Mouse (Mus musculus): ENCODE data around the gene B2m. TPM values are rescaled to one million over a fixed set of nuclear protein-coding genes. Genes with fewer than 3 reads are reported as not detected.
A peak's percentile ranks its signal among the peaks of the same experiment; 100 is the strongest.

The B2m gene
- polyA plus RNA-seq, 1 experiment from 2014 or later: 124 TPM

DNA sequence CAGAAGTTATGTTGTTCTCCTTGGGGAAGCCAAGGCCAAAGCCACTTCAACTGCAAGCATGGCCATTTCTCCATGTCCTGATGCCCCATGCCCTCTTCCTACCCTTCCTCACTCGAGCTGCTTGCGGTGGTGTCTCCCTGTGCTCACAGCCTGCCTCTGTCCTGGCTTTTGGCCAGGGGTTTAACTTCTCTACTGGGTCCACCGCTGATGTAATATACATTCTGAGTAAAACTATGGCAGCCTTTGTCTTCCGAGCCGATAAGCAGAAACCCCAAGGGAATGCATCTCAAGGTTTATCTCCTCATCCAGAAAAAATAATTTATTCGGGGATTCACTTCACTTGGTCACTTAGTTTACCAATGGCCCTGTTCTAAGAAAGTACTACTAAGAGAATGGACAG is 799 bp upstream of the B2m start:
- Histone ChIP-seq H3K27ac (ENCODE audit: low read depth, low read length) (no peak overlapping the region), H3K4me3 (ENCODE audit: low read depth, low read length) (no peak overlapping the region), H3K9me3 (ENCODE audit: control insufficient read depth, low read length) (no peaks in the 10 kb centered on the region), H3K4me1 (ENCODE audit: control insufficient read depth, insufficient read depth, low read length) (peaks cover 2% of the 10 kb centered on the region; the same call in 1 of the 2 replicates), H3K27me3 (ENCODE audit: control insufficient read depth, insufficient read depth, low read length) (no peaks in the 10 kb centered on the region), H3K4me2 (no peak overlapping the region), H3K36me3 (ENCODE audit: control insufficient read depth, insufficient read depth, low read length) (no peaks in the 10 kb centered on the region), H3K9ac (ENCODE audit: low read length) (no peak overlapping the region)
- ATAC-seq (ENCODE audit: low FRiP score): no peak
- WGBS: 74% methylated on average over 6 of the region's 6 CpGs
- no peak for DNase-seq (ENCODE audit: low spot score, missing footprints)

GRCm38 (mm10) chr2:122148242-122148917 is 894 bp downstream of the B2m start:
- Histone ChIP-seq H3K27me3 (ENCODE audit: control insufficient read depth, insufficient read depth, low read length) (no peaks in the 10 kb centered on the region), H3K4me3 (ENCODE audit: low read depth, low read length) (peak overlapping the region; percentile 67), H3K9me3 (ENCODE audit: control insufficient read depth, low read length) (no peaks in the 10 kb centered on the region), H3K4me2 (peak overlapping the region; percentile 79), H3K4me1 (ENCODE audit: control insufficient read depth, insufficient read depth, low read length) (peaks cover 2% of the 10 kb centered on the region; the same call in 1 of the 2 replicates), H3K27ac (ENCODE audit: low read depth, low read length) (no peak overlapping the region), H3K36me3 (ENCODE audit: control insufficient read depth, insufficient read depth, low read length) (no peaks in the 10 kb centered on the region), H3K9ac (ENCODE audit: low read length) (peak overlapping the region; percentile 82)
- WGBS: 39% methylated on average over 18 of the region's 18 CpGs
- DNase-seq (ENCODE audit: low spot score, missing footprints) (peak; percentile 91), ATAC-seq (ENCODE audit: low FRiP score) (no peak; the same call in 1 of the 2 replicates)

GRCm38 (mm10) chr2:122149316-122149715 is 1.8 kb downstream of the B2m start:
- ATAC-seq (ENCODE audit: low FRiP score): no peak
- H3K4me1 ChIP-seq (ENCODE audit: control insufficient read depth, insufficient read depth, low read length): peaks cover 2% of the 10 kb centered on the region; the same call in 1 of the 2 replicates
- H3K27me3 ChIP-seq (ENCODE audit: control insufficient read depth, insufficient read depth, low read length): no peaks in the 10 kb centered on the region
- H3K4me2 ChIP-seq: no peak overlapping the region
- DNase-seq (ENCODE audit: low spot score, missing footprints): peak; percentile 44
- no peaks in the 10 kb centered on the region for H3K36me3 ChIP-seq (ENCODE audit: control insufficient read depth, insufficient read depth, low read length)
- no peaks in the 10 kb centered on the region for H3K9me3 ChIP-seq (ENCODE audit: control insufficient read depth, low read length)
- no peak overlapping the region for H3K9ac ChIP-seq (ENCODE audit: low read length)
- H3K27ac ChIP-seq (ENCODE audit: low read depth, low read length): no peak overlapping the region
- WGBS: 88% methylated on average over 6 of the region's 6 CpGs
- H3K4me3 ChIP-seq (ENCODE audit: low read depth, low read length): no peak overlapping the region

- ATAC-seq (ENCODE audit: low FRiP score): no peak
- no peaks in the 10 kb centered on the region for H3K36me3 ChIP-seq (ENCODE audit: control insufficient read depth, insufficient read depth, low read length)
- 77% methylated on average over 3 of the region's 3 CpGs for WGBS
These were observed 2.2 kb downstream of the B2m start for GRCm38 (mm10) chr2:122149716-122150115.

GRCm38 (mm10) chr2:122151221-122151620 is 3.7 kb downstream of the B2m start:
- H3K27ac ChIP-seq (ENCODE audit: low read depth, low read length): no peak overlapping the region
- H3K4me2 ChIP-seq: no peak overlapping the region
- WGBS: 88% methylated on average over 1 of the region's 1 CpGs
- H3K4me3 ChIP-seq (ENCODE audit: low read depth, low read length): no peak overlapping the region
- no peaks in the 10 kb centered on the region for H3K9me3 ChIP-seq (ENCODE audit: control insufficient read depth, low read length)
- H3K4me1 ChIP-seq (ENCODE audit: control insufficient read depth, insufficient read depth, low read length): peaks cover 2% of the 10 kb centered on the region; the same call in 1 of the 2 replicates
- DNase-seq (ENCODE audit: low spot score, missing footprints) (no peak), ATAC-seq (ENCODE audit: low FRiP score) (no peak)
- H3K9ac ChIP-seq (ENCODE audit: low read length): no peak overlapping the region
- no peaks in the 10 kb centered on the region for H3K27me3 ChIP-seq (ENCODE audit: control insufficient read depth, insufficient read depth, low read length)
- H3K36me3 ChIP-seq (ENCODE audit: control insufficient read depth, insufficient read depth, low read length): no peaks in the 10 kb centered on the region

More at GRCm38 (mm10) chr2:122149716-122150115, 2.2 kb downstream of the B2m start:
- Histone ChIP-seq H3K9me3 (ENCODE audit: control insufficient read depth, low read length) (no peaks in the 10 kb centered on the region), H3K4me3 (ENCODE audit: low read depth, low read length) (no peak overlapping the region), H3K4me2 (no peak overlapping the region), H3K9ac (ENCODE audit: low read length) (no peak overlapping the region), H3K27ac (ENCODE audit: low read depth, low read length) (no peak overlapping the region), H3K4me1 (ENCODE audit: control insufficient read depth, insufficient read depth, low read length) (peaks cover 2% of the 10 kb centered on the region; the same call in 1 of the 2 replicates), H3K27me3 (ENCODE audit: control insufficient read depth, insufficient read depth, low read length) (no peaks in the 10 kb centered on the region)
- peak; percentile 62 for DNase-seq (ENCODE audit: low spot score, missing footprints)

DNA sequence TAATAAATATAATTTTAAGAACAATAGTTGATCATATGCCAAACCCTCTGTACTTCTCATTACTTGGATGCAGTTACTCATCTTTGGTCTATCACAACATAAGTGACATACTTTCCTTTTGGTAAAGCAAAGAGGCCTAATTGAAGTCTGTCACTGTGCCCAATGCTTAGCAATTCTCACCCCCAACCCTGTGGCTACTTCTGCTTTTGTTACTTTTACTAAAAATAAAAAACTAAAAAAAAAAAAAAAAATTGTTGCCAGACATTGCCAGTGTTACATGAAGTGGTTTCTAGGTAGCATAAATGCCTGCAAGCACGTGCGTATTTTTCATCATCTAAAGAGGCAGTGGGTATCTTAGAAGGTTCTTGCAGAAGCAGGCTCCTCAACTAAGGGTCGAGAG is 5.4 kb downstream of the B2m start:
- Histone ChIP-seq H3K27me3 (ENCODE audit: control insufficient read depth, insufficient read depth, low read length) (no peaks in the 10 kb centered on the region), H3K4me1 (ENCODE audit: control insufficient read depth, insufficient read depth, low read length) (peaks cover 2% of the 10 kb centered on the region; the same call in 1 of the 2 replicates), H3K27ac (ENCODE audit: low read depth, low read length) (no peak overlapping the region), H3K4me3 (ENCODE audit: low read depth, low read length) (no peak overlapping the region), H3K4me2 (no peak overlapping the region), H3K36me3 (ENCODE audit: control insufficient read depth, insufficient read depth, low read length) (no peaks in the 10 kb centered on the region), H3K9ac (ENCODE audit: low read length) (no peak overlapping the region), H3K9me3 (ENCODE audit: control insufficient read depth, low read length) (no peaks in the 10 kb centered on the region)
- ATAC-seq (ENCODE audit: low FRiP score): no peak
- DNase-seq (ENCODE audit: low spot score, missing footprints): no peak
- WGBS: 82% methylated on average over 3 of the region's 3 CpGs

DNA sequence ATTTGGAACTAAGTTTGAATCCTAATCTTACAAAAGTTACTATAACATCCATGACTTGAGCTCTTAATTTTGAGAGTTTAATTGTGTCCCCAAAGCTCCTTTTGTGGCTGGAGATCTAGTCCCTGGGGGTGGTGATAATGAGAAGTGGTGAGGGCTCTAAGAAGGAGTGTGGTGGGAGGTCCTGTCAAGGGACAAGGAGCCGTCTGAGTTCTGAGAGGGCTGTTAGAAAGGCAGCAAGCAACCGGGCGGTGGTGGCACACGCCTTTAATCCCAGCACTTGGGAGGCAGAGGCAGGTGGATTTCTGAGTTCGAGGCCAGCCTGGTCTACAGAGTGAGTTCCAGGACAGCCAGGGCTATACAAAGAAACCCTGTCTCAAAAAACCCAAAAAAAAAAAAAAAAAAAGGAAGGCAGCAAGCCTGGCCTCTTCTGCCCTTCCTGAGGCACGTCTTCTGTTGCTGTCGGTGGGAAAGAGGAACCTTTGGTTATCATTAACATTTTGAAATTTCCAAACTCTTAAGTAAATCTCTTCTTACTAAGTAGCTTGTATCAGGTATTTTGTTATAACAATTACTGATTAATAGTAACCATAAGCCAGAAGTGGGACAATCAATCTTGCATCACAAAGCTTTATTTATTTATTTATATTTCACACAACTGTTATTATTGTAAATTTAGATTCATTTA is 6.3 kb downstream of the B2m start:
- H3K27ac ChIP-seq (ENCODE audit: low read depth, low read length): no peak overlapping the region
- DNase-seq (ENCODE audit: low spot score, missing footprints) (peak; percentile 23), ATAC-seq (ENCODE audit: low FRiP score) (no peak)
- H3K4me1 ChIP-seq (ENCODE audit: control insufficient read depth, insufficient read depth, low read length): peaks cover 3% of the 10 kb centered on the region; the same call in 1 of the 2 replicates
- H3K4me2 ChIP-seq: no peak overlapping the region
- no peak overlapping the region for H3K9ac ChIP-seq (ENCODE audit: low read length)
- H3K36me3 ChIP-seq (ENCODE audit: control insufficient read depth, insufficient read depth, low read length): no peaks in the 10 kb centered on the region
- H3K4me3 ChIP-seq (ENCODE audit: low read depth, low read length): no peak overlapping the region
- no peaks in the 10 kb centered on the region for H3K27me3 ChIP-seq (ENCODE audit: control insufficient read depth, insufficient read depth, low read length)
- WGBS: 83% methylated on average over 7 of the region's 7 CpGs
- no peaks in the 10 kb centered on the region for H3K9me3 ChIP-seq (ENCODE audit: control insufficient read depth, low read length)

DNA sequence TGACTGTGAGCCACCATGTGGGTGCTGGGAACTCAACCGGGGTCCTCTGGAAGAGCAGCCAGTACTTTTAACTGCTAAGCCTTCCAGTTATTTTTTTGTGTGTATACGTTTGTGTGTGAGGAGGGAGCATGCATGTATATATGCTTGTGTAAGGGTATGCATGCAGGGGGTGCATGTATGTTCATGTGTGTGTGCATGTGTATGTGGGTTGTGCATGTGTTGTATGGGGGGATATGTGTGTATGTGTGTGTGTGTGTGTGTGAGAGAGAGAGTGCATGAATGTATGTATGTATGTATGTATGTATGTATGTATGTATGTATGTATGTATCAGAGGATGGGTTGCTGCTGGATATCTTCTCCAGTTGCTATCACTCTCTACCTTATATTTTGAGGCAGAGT is 7.0 kb downstream of the B2m start:
- no peak overlapping the region for H3K9ac ChIP-seq (ENCODE audit: low read length)
- H3K27ac ChIP-seq (ENCODE audit: low read depth, low read length): no peak overlapping the region
- no peak overlapping the region for H3K4me3 ChIP-seq (ENCODE audit: low read depth, low read length)
- 0 out of 2 replicates have a peak, but pooled peaks cover 3% of the 10 kb centered on the region for H3K4me1 ChIP-seq (ENCODE audit: control insufficient read depth, insufficient read depth, low read length)
- H3K9me3 ChIP-seq (ENCODE audit: control insufficient read depth, low read length): no peaks in the 10 kb centered on the region
- WGBS: 98% methylated on average over 2 of the region's 2 CpGs
- H3K27me3 ChIP-seq (ENCODE audit: control insufficient read depth, insufficient read depth, low read length): no peaks in the 10 kb centered on the region
- no peaks in the 10 kb centered on the region for H3K36me3 ChIP-seq (ENCODE audit: control insufficient read depth, insufficient read depth, low read length)
- DNase-seq (ENCODE audit: low spot score, missing footprints) (no peak), ATAC-seq (ENCODE audit: low FRiP score) (no peak)
- H3K4me2 ChIP-seq: no peak overlapping the region

- WGBS: 80% methylated on average over 2 of the region's 2 CpGs
- ATAC-seq (ENCODE audit: low FRiP score): no peak
These were observed 7.8 kb downstream of the B2m start for GRCm38 (mm10) chr2:122155292-122155691.

More at GRCm38 (mm10) chr2:122155292-122155691, 7.8 kb downstream of the B2m start:
- Histone ChIP-seq H3K4me2 (no peak overlapping the region), H3K9me3 (ENCODE audit: control insufficient read depth, low read length) (no peaks in the 10 kb centered on the region), H3K27ac (ENCODE audit: low read depth, low read length) (no peak overlapping the region), H3K4me3 (ENCODE audit: low read depth, low read length) (no peak overlapping the region), H3K36me3 (ENCODE audit: control insufficient read depth, insufficient read depth, low read length) (no peaks in the 10 kb centered on the region), H3K27me3 (ENCODE audit: control insufficient read depth, insufficient read depth, low read length) (no peaks in the 10 kb centered on the region), H3K4me1 (ENCODE audit: control insufficient read depth, insufficient read depth, low read length) (0 out of 2 replicates have a peak, but pooled peaks cover 3% of the 10 kb centered on the region), H3K9ac (ENCODE audit: low read length) (no peak overlapping the region)
- peak; percentile 44 for DNase-seq (ENCODE audit: low spot score, missing footprints)
